ENCODE assay signal across 8 mouse cellular contexts in genomic region chr2:130274149-130274861, GRCm38 (mm10). TPM values are rescaled to one million over a fixed set of nuclear protein-coding genes. Genes with fewer than 3 reads are reported as not detected.
DNase-seq lines count a peak whose midpoint lies in the region; ATAC-seq and TF ChIP-seq lines count a peak whose summit lies in the region.

Gene Nop56 (plus strand): TSS chr2:130274430.

- H3K27me3 ChIP-seq in forebrain, embryonic 15.5 days, result no peaks in the 10 kb centered on the region

- TF ChIP-seq CTCF in lung, adult 2 months (IDR thresholded peaks at IDR 0.05; ENCODE audit: insufficient read depth, low read length), result no peak

- peak within 1 kb of the TSS; percentile 62 for H3K4me2 ChIP-seq in forebrain, embryonic 15.5 days (replicated peaks)

- H3K4me1 ChIP-seq in ES-E14 (ENCODE audit: control insufficient read depth in 2 of 2, insufficient read depth in 2 of 2, low read length in 2 of 2, poor library complexity in 1 of 2), result no peaks in the 10 kb centered on the region
- peaks cover 31% of the 10 kb centered on the region for H3K4me1 ChIP-seq in forebrain, embryonic 15.5 days
- peaks cover 3% of the 10 kb centered on the region; the same call in 1 of the 2 replicates for H3K4me1 ChIP-seq in lung, adult 2 months (ENCODE audit: control insufficient read depth, insufficient read depth, low read length)

- H3K36me3 ChIP-seq in ES-E14 (ENCODE audit: control insufficient read depth, insufficient read depth, low read length, poor library complexity, severe bottlenecking), result peaks cover 43% of the 10 kb centered on the region
- peaks cover 36% of the 10 kb centered on the region for H3K36me3 ChIP-seq in forebrain, embryonic 15.5 days

- H3K9ac ChIP-seq in ES-E14 (ENCODE audit: insufficient read depth, low read depth, low read length, poor library complexity, severe bottlenecking), result peak within 1 kb of the TSS; percentile 94
- peak within 1 kb of the TSS; percentile 94 for H3K9ac ChIP-seq in forebrain, embryonic 15.5 days (replicated peaks)

- H3K4me3 ChIP-seq in ES-E14 (ENCODE audit: insufficient read depth in 1 of 2, low read depth in 1 of 2, low read length in 2 of 2, poor library complexity in 1 of 2, severe bottlenecking in 1 of 2), result peak within 1 kb of the TSS; percentile 76 to 89
- H3K4me3 ChIP-seq in forebrain, embryonic 15.5 days, result peak within 1 kb of the TSS; percentile 94
- peak within 1 kb of the TSS; percentile 79 for H3K4me3 ChIP-seq in lung, adult 2 months (replicated peaks; ENCODE audit: extremely low read depth, low read depth, low read length)

- ATAC-seq in forebrain, embryonic 15.5 days (replicated peaks), result peak; percentile 98
- ATAC-seq in neutrophil, adult 5-6 weeks (ENCODE audit: extremely low read depth, insufficient number of reproducible peaks, low FRiP score, poor library complexity, severe bottlenecking), result peak; percentile 96

- under 1% methylated on average over 68 of the region's 68 CpGs for WGBS in forebrain, embryonic 15.5 days
- WGBS in lung, adult 2 months, result under 1% methylated on average over 68 of the region's 68 CpGs

- peak within 1 kb of the TSS; percentile 86 for H3K27ac ChIP-seq in ES-E14 (ENCODE audit: insufficient read depth, low read depth, low read length, poor library complexity, severe bottlenecking)
- H3K27ac ChIP-seq in forebrain, embryonic 15.5 days (replicated peaks), result peak within 1 kb of the TSS; percentile 96

- DNase-seq in ES-E14 (ENCODE audit: low read depth, low spot score), result peak; percentile 90
- DNase-seq in cerebellum, adult 11-12 months, result peak; percentile 99
- DNase-seq in heart, postnatal 25 days (ENCODE audit: low spot score), result peak; percentile 98
- peak; percentile 99 to 100 for DNase-seq in layer of hippocampus, adult 18-20 months (ENCODE audit: low spot score in 2 of 2)
- peak; percentile 98 for DNase-seq in lung, adult 2 months
- DNase-seq in thymus, adult 18-20 months, result peak; percentile 97 to 98

- TF ChIP-seq POLR2A in lung, adult 2 months (IDR thresholded peaks at IDR 0.05; ENCODE audit: borderline replicate concordance, extremely low read depth, low read depth, low read length), result peak; percentile 97

- H3K9me3 ChIP-seq in ES-E14 (ENCODE audit: control insufficient read depth, insufficient read depth, low read depth, low read length), result no peaks in the 10 kb centered on the region
- H3K9me3 ChIP-seq in forebrain, embryonic 15.5 days, result no peaks in the 10 kb centered on the region

- intact Hi-C loops in heart, postnatal 25 days (cut with DNase I), result loop anchor here (2.0 to 10.0 kb wide), 2 partner anchors 96 to 470 kb away; partner anchors contain the start of genes Snrpb and Stk35

- in situ Hi-C loops in ES-E14 (cut with MboI; ENCODE audit: low sequenced_read_pairs in 2 of 2, unreplicated experiment in 2 of 2), result no loop called here

TF ChIP-seq in ES-E14, 5 proteins besides CTCF, POLR2A, EP300 and RAD21:
- TF ChIP-seq ZNF384 (IDR thresholded peaks at IDR 0.05; ENCODE audit: low read depth, low read length) (no peak), ZC3H11A (IDR thresholded peaks at IDR 0.05; ENCODE audit: borderline replicate concordance, low read depth, low read length) (no peak), MAFK (IDR thresholded peaks at IDR 0.05; ENCODE audit: insufficient read depth, low read depth, low read length) (no peak), CHD2 (IDR thresholded peaks at IDR 0.05; ENCODE audit: low read depth, low read length) (no peak), HCFC1 (IDR thresholded peaks at IDR 0.05; ENCODE audit: borderline replicate concordance, insufficient read depth, low read length) (no peak)

RNA-seq across cellular contexts. Expression of gene Nop56, which starts in this region (rescaled TPM):
- total RNA-seq in ES-E14 (2012; rRNA removed), result 1,148 and 1,555 TPM in 2 replicates
- polyA plus RNA-seq in forebrain, embryonic 15.5 days (2015; fragmentation: Nextera tagmentation; extraction: Ambion mirVana), result 239 and 271 TPM in 2 replicates
- 10 to 100 TPM; 32.2 to 35.8 TPM for total RNA-seq in heart, postnatal 25 days (2021)
- total RNA-seq in layer of hippocampus, adult 18-20 months (2021), result 100 to 1,000 TPM; 122 to 153 TPM
- 30.6 and 46.7 TPM in 2 replicates for polyA plus RNA-seq in lung, adult 2 months (2012; rRNA removed)
- total RNA-seq in neutrophil, adult 5-6 weeks (2017), result 171 and 211 TPM in 2 replicates

Comparison
In these comparisons a context has a peak if more than half of its experiments do, and no peak if none do; other contexts are left out.
1. Peak in every context shown above with its lines: DNase-seq, ATAC-seq, H3K4me3 ChIP-seq and H3K27ac ChIP-seq.